Mouse (Mus musculus): ENCODE data around the gene Slc12a1. TPM values are rescaled to one million over a fixed set of nuclear protein-coding genes. Genes with fewer than 3 reads are reported as not detected.

The Slc12a1 gene
- total RNA-seq, 2 experiments from 2014 or later, result 0.12 to 0.18 TPM

DNA sequence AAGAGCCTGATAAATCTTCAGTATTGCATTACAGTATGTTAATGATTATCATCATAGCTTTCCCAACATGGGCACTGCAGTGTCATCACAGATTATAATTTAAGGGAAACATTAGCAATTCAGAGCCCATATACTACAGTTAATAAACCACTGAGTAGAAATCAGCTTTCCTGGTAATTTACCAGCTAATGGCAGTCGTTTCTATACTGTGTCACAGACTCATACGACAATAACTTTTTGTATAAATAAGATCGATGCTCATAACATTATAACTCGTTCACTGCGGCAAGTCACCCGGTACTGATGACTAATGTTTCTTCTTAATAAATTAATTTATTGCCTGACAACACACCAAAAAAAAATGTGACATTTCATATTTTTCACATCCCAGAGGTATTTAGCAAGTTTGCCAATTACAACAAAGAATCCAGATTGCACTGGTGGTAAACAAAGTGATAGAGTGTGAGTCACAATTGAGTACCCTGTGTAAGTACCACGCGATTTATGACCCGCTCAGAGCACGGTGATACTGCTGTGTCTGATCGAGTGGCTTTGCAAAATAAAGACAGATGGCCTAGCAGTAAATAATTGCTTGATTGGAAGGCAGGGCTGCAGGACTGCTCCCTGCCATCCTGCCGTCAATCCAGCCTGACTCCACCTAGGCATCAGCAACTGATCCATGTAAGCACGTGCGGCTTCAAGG lies 56.7 kb downstream of the Slc12a1 start:
- DNase-seq (ENCODE audit: low spot score in 2 of 2), result peak; percentile 15 to 59

DNA sequence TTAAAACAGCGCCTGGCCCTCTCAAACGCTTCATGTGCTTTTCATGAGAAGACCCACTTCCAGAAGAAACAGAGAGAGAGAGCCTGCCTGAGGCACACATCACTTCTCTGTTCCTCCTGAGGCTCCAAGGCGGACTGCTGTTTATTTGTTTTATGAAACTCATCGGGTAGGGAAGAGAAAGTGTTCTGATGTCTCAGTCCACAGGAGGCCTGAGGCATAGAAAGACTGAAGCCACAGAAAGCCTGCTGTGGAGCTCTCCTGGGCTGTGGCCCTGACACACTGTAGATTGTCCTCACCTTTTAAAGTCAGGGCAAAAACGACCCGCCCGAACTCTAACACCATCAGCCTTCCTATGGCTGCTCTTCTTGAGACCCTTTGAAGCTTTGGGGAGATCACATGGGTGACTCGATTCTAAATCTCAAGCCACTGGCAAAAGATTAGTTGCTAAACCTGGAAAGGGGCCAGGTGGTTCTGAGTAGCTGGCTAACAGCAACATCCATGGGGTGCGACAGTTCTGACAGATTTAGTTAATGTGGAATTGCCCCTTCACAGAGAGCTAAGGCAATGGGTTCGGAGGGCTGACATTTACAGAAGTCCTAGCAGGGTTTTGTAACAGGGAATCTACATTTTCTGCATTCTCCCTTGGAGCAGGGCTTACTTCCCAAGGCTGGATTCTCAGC lies 59.7 kb downstream of the Slc12a1 start:
- no peak for DNase-seq (ENCODE audit: low spot score in 2 of 2)

DNA sequence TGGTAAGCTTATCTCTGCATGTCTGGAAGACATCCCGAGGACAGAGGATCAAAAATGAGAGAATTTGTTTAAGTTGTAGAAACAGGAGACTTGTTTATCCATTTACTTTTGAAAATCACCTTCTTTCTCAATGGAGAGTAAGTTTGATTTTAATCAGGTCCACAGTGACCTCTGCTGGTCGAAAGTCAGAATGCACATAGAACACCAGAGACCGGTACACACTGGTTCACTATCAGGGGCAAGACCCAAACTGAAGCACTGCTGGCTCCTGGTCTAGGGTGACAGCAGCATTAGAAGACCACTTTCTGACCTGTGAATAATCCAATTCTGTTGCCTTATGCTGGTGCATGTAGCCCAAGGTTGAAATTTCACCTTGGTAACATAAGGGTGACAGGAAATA lies 62.3 kb downstream of the Slc12a1 start:
- DNase-seq (ENCODE audit: low spot score in 2 of 2), result peak; percentile 42 to 87

DNA sequence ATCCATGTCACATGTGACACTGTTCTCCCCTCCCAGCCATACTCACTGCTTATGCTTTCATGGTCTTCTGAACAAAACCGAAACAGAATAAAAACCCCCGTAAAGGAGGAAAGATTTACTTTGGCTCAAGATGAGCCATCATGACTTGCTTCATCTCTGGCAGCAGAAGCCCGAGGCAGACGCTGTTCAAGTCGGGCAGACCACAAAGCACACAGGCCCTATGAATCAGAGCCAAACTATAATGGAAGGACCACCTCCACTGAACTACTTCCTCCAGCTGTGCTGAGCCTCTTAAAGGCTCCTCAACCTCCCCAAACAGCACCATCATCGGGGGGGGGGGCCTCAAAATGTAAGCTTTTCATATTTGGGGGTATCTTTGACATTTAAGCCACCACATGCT lies 65.0 kb downstream of the Slc12a1 start:
- no peak for DNase-seq (ENCODE audit: low spot score in 2 of 2)

DNA sequence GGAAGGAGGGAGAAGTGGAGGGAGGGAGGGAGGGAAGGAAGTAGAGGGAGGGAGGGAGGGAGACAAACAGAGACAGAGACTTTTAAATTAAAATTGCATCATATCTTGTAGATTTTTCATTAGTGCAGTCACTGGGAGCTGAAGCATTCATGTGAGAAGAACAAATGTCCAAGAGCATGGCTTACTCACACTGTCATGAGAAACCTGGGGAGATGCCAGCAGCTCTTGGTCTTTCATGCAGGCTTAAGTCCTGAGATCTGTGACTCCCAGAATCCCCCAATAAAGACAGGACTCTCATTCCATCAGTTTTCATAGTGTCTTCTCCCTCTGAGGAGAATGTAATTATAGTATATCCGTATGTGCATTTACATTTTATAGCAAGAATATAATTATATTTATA lies 66.3 kb downstream of the Slc12a1 start:
- no peak for DNase-seq (ENCODE audit: low spot score in 2 of 2)

- no peak for DNase-seq (ENCODE audit: low spot score in 2 of 2)
Measured at GRCm38 (mm10) chr2:125219268-125219667, 67.0 kb downstream of the Slc12a1 start.

GRCm38 (mm10) chr2:125221673-125222072 lies 69.4 kb downstream of the Slc12a1 start:
- DNase-seq (ENCODE audit: low spot score in 2 of 2), result no peak

DNA sequence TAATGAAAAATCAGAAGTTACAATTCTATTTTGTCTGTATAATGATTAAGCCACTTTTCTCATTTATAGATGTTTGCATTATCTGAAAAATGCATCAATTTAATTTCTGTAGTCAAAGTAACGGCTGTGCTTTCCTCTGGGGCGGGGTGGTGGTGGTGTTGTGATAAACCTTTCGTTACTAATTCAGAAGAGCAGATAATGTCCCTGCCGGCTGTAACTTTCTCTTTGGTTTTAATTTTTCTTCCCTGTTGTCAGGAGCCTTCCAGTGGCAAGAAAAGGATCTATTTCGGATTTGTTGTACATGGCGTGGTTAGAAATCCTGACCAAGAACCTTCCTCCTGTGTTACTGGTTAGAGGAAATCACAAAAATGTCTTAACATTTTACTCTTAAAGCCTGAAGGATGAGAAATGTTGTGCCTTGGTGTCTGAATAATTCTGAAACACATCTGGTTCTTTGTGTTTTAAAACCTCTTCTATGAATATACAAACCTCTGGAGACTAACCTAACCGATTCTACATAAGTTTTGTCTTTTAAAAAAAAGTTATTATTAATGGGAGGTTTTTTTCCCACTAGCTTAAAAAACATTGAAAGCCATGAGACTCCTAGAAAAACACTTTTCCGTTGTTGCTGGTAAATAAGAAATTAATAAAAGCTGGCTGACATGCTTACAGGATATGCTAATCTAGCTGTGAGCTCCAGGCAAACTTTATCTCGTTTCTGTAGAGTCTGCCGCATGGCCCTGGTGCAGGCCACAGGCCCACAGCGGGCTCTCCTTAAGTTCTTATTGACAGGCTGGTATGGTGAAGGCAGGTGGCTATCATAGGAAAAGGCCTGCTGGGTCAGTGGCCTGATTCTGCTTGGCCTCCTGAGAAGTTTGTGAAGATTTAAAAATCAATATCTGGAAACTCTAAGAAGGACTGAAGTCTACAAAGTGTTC lies 76.4 kb downstream of the Slc12a1 start:
- DNase-seq (ENCODE audit: low spot score in 2 of 2), result no peak

GRCm38 (mm10) chr2:125232183-125232582 lies 79.9 kb downstream of the Slc12a1 start:
- DNase-seq (ENCODE audit: low spot score in 2 of 2), result no peak

DNA sequence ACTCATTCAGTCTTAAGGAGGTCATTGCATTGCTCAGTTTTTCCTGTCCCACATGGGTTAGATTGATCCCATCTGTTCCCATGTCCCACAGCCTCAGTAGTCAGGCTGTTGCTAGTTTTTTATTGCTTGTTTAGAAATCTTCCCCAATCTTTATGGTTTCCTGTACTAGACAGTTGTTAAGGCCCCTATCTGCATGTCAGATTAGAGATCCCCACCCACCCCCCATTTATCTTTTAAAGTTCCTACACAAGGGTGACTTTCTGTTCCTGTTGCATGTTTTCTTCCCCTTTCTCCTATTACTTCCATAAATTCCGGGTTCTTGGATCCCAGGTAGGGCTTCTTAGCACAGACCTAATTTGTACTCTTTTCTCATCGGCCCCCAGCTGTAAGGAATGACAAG lies 81.2 kb downstream of the Slc12a1 start:
- no peak for DNase-seq (ENCODE audit: low spot score in 2 of 2)

DNA sequence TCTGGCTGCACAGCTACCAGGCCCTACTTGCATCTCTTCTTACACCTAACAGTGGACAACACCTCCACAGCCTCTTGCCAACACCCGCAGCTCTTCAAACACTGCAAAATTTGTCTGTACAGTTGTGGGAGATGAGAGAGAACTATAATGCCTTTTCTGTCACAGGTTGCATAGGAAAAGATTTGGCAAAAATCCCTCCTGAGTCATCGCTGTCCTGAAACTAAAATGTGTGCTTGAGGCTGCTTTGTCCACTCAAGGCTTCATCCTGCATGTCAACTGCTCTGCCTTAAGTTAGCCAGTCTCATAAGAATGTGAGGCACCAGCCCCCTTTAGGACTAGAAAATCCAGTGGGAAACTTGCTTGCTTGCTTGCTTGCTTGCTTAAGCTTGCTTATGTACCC lies 81.7 kb downstream of the Slc12a1 start:
- DNase-seq (ENCODE audit: low spot score in 2 of 2), result no peak

DNA sequence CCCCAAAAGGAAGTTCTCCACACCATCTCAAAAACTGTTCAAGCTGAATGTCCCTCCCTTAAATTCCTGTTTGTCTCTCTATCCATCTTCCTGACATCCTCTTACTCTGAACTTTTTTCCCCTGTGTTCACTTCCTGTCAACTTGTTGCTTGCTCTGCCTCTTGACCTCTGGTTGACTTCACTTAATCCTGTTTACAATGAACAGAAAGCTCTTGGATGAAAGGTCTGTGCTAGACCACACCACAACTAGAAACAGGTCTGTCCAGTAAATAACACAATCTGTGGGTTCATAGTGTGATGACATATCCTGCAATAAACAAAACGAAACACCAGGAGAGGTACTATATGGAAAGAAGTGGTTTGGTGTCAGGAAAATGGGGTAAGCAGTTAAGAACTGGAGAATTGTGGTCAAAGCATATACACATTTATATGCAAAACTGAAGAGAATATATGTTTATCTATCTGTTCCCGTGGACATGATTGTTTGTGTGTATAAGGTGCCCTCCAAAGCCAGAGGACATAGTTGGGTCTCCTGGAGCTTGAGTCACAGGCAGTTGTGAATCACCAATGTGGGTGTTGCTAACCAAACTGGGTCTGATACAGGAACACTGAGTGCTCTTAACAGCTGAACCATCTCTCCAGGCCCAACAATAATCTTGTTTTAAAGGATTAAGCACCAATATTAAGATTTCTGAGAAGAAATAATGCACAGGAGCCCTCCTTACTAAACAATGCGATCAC lies 93.4 kb downstream of the Slc12a1 start:
- no peak for DNase-seq (ENCODE audit: low spot score in 2 of 2)

DNA sequence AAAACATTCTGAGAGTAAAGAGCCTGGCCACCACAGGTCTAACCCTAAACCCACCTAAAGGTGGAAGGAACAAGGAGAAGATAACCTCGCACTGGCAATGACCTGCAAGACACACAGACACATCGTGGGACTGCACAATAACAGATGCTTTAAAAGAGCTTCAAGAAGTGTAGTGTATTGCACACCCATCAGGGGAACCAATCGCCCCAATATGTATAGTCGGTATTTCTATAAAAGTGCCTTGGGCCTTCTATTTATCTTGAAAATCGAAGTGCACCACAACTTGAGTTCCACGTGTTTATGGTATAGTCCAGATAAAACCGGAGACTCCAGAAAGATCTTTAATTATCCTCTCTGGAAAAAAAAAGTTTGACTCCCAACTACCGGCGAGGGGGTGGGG lies 94.4 kb downstream of the Slc12a1 start:
- DNase-seq (ENCODE audit: low spot score in 2 of 2), result no peak

DNA sequence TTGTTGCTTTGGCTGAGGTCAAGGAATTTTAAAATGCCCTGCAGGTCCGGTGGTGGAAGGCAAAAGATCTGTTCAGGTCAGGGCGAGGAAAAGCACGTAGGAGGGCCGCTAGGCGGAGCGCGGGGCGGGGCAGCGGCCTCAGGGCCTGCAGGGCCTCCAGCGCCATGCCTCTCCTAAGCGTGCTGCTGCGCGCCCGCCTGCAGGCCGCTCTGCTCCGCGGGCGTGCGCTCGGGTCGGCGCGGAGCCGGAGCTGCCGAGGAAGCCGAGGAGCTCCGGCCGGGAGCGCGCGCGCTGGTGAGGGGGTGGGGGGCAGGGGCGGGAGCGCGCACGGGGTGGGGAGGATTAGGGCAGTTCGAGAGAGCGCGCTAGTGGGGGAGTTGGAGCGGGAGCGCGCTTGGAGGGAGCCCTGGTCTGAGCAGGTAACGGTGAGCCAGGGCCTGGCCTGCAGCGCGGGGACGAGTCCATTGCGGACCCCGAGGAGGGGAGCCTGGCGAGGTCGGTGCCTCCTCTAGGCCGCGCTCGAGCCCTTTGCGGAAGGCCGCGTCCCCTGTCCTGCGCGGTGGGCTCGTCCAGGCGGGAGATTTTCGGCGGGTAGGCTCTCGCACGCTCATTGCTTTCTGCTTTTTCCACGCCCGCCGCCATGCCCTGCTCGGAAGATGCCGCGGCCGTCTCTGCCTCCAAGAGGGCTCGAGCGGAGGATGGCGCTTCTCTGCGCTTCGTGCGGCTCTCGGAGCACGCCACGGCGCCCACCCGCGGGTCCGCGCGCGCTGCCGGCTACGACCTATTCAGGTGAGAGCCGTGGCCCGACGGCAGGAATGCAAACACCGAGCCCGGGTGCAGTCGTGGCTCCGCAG lies 95.0 kb downstream of the Slc12a1 start, which contains the start of gene Dut:
Gene Dut (plus strand): TSS at position 83 of the 854 bp plus-strand sequence.
- peak; percentile 87 to 91 for DNase-seq (ENCODE audit: low spot score in 2 of 2)

GRCm38 (mm10) chr2:125247962-125248235 lies 95.6 kb downstream of the Slc12a1 start:
- DNase-seq (ENCODE audit: low spot score in 2 of 2), result no peak

DNA sequence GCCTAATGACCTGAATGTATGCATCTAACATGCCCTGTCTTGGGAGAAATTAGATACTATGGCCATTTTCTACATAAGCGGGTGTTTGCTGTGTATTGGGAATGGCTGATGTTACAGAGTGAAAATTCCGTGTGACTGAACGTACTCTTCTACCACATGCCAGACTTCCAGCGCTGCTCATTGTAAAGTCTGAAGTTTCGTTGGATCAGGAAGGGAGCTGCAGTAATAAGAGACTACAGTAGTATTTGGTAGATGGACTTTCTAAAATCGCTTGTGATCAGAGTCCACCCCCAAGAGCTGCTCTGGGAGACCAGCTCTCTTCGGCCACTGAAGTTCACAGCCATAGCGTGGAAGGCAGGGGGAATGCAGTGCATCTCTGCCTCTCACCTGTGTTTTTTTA lies 96.0 kb downstream of the Slc12a1 start:
- DNase-seq (ENCODE audit: low spot score in 2 of 2), result no peak

DNA sequence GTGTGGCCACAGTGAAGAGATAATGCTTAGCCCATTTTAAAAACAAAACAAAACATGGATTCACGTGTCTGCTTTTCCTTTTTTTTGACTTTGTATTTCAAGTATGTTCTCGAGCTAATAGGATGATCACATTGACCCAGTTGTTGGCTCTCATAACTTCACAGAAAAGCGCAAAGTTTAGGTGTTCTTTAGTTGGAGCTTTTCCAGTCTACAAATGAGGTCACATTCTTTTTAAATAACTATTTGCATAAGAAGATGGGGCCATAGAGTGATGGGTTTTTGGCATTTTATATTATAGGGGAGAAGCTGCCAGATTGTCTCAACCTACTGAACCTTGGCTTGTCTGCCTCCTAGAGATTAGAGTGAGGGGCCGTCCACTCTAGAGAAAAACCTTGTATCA lies 97.0 kb downstream of the Slc12a1 start:
- no peak for DNase-seq (ENCODE audit: low spot score in 2 of 2)

DNA sequence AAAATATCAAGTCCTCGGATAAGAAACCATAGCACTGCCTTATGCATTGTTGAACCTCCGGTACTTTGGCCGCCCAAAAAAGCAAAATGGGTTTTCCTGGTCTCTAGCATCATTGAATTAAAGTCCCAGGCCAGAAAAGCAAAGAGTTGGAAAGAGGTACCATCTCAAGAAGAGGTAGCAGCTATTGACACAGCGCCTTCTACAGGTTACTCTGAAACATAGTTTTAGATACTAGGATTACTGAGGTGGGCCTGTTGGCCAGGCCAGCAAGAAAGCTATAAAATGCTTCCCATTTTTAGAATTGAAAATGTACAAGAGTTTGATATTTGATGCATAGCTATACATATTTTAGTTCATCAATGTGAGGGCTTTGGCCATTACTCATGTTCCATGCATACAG lies 97.6 kb downstream of the Slc12a1 start:
- DNase-seq (ENCODE audit: low spot score in 2 of 2), result no peak

- DNase-seq (ENCODE audit: low spot score in 2 of 2), result no peak
Measured at GRCm38 (mm10) chr2:125251781-125252180, 99.5 kb downstream of the Slc12a1 start.

DNA sequence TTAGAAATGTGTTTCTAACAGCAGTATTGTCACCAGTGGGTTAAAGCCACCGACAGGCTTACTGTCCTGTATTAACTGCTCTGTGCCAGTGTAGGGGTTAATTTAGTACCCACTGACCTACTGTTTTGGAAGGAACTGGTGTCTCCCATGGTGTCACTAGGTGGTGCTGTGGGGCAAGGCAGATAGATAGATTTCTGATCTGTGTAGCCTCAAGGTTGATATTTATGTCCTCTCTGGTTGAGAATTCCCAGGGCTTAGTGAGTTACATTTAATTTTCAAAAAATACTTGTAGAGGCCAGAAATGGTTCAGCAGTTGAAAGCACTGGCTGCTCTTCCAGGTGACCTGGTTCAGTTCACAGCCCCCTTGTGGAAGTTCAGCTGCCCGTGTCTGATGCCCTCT lies 100.0 kb downstream of the Slc12a1 start:
- peak in 1 of 2 experiments; percentile 40 for DNase-seq (ENCODE audit: low spot score in 2 of 2)

Data from layer of hippocampus, adult 18-20 months (tissue).